ENCODE assay signal across 9 mouse cellular contexts in the genomic region with DNA sequence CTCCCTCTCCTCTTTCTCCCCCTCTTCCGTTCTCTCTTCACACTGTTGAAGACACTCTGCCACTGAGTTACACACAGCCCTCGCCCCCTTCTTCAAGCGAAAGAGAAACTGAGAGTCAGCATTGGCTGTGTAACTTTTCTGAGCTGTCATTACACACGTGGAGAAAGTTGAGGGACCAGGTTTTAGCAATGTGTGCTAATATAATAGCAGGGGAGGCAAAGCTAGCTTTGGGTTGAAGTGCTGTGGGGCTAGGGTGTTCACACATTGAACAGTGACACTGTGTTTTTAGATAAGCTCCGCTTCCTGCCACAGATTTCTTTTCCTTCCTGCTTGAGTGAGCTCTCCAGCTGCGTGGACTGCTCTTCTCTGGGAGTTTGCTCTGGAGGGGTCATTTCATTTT. TPM values are rescaled to one million over a fixed set of nuclear protein-coding genes. Genes with fewer than 3 reads are reported as not detected.
DNase-seq lines count a peak whose midpoint lies in the region; ATAC-seq lines count a peak whose summit lies in the region.
"Had no signal": no experiment of that assay in that cellular context is flagged by ENCODE, and none has a peak within 500 bp of the region (broad histone marks: within the 10 kb centered on the region; RNA-seq: fewer than 3 reads in every experiment).

No protein-coding gene starts in this region.

- WGBS in heart, embryonic 12.5 days: 40% methylated on average over 6 of the region's 6 CpGs
- 44% methylated on average over 6 of the region's 6 CpGs for WGBS in intestine, embryonic 15.5 days
- 67% methylated on average over 6 of the region's 6 CpGs for WGBS in neural tube, embryonic 12.5 days

- H3K4me3 ChIP-seq in heart, embryonic 12.5 days: peak overlapping the region; percentile 94
- peak overlapping the region; percentile 94 for H3K4me3 ChIP-seq in intestine, embryonic 15.5 days (replicated peaks)
- H3K4me3 ChIP-seq in neural tube, embryonic 12.5 days: no peak overlapping the region

- peaks cover 32% of the 10 kb centered on the region for H3K4me1 ChIP-seq in heart, embryonic 12.5 days (replicated peaks)
- peaks cover 10% of the 10 kb centered on the region; the same call in 1 of the 2 replicates for H3K4me1 ChIP-seq in intestine, embryonic 15.5 days (replicated peaks)
- H3K4me1 ChIP-seq in neural tube, embryonic 12.5 days: peaks cover 14% of the 10 kb centered on the region

- no peak for DNase-seq in heart, postnatal 14 days
- DNase-seq in T-cell, adult 2 months (ENCODE audit: low spot score): peak; percentile 47
- DNase-seq in right cerebral cortex, postnatal 25 days: no peak
- DNase-seq in adrenal gland, adult 18-20 months (ENCODE audit: low spot score in 2 of 2): no peak
- DNase-seq in cerebellum, adult 18-20 months: no peak

- H3K4me2 ChIP-seq in heart, embryonic 12.5 days: peak overlapping the region; percentile 98
- H3K4me2 ChIP-seq in intestine, embryonic 15.5 days (replicated peaks): peak overlapping the region; percentile 95
- H3K4me2 ChIP-seq in neural tube, embryonic 12.5 days (replicated peaks): peak overlapping the region; percentile 99

- H3K9ac ChIP-seq in heart, embryonic 12.5 days: no peak overlapping the region
- H3K9ac ChIP-seq in intestine, embryonic 15.5 days: peak overlapping the region; percentile 97; the same call in 1 of the 2 replicates
- no peak overlapping the region for H3K9ac ChIP-seq in neural tube, embryonic 12.5 days

- ATAC-seq in heart, embryonic 12.5 days (ENCODE audit: insufficient number of reproducible peaks, low FRiP score): no peak
- no peak for ATAC-seq in intestine, embryonic 15.5 days
- ATAC-seq in neural tube, embryonic 12.5 days (ENCODE audit: low FRiP score, low read depth): no peak

- peak overlapping the region; percentile 4; the same call in 1 of the 2 replicates for H3K27ac ChIP-seq in heart, embryonic 12.5 days (ENCODE audit: poor library complexity, severe bottlenecking)
- H3K27ac ChIP-seq in intestine, embryonic 15.5 days: no peak overlapping the region
- no peak overlapping the region for H3K27ac ChIP-seq in neural tube, embryonic 12.5 days

- no peaks in the 10 kb centered on the region for H3K27me3 ChIP-seq in heart, embryonic 12.5 days (replicated peaks)
- H3K27me3 ChIP-seq in intestine, embryonic 15.5 days (replicated peaks): no peaks in the 10 kb centered on the region
- no peaks in the 10 kb centered on the region for H3K27me3 ChIP-seq in neural tube, embryonic 12.5 days (replicated peaks)

- H3K9me3 ChIP-seq in heart, embryonic 12.5 days (replicated peaks): no peaks in the 10 kb centered on the region
- no peaks in the 10 kb centered on the region for H3K9me3 ChIP-seq in intestine, embryonic 15.5 days
- H3K9me3 ChIP-seq in neural tube, embryonic 12.5 days: no peaks in the 10 kb centered on the region

- intact Hi-C loops in heart, postnatal 14 days (cut with DNase I): no loop called here

- H3K36me3 ChIP-seq in heart, embryonic 12.5 days: no peaks in the 10 kb centered on the region
- H3K36me3 ChIP-seq in intestine, embryonic 15.5 days: no peaks in the 10 kb centered on the region
- no peaks in the 10 kb centered on the region for H3K36me3 ChIP-seq in neural tube, embryonic 12.5 days

RNA-seq across cellular contexts. Expression of gene Tmem217, which starts 1.2 kb away (rescaled TPM):
- polyA plus RNA-seq in heart, embryonic 12.5 days (2016; fragmentation: Nextera tagmentation; extraction: Ambion mirVana): 0.80 and 1.0 TPM in 2 replicates
- not detected for total RNA-seq in heart, postnatal 14 days (2021)
- polyA plus RNA-seq in intestine, embryonic 15.5 days (2015; fragmentation: Nextera tagmentation; extraction: Ambion mirVana): 0.49 and 0.80 TPM in 2 replicates
- 1.2 and 2.5 TPM in 2 replicates for polyA plus RNA-seq in neural tube, embryonic 12.5 days (2016; fragmentation: Nextera tagmentation; extraction: Ambion mirVana)
- total RNA-seq in adrenal gland, adult 18-20 months (2021): not detected
- total RNA-seq: neutrophil, adult 5-6 weeks had no signal

RNA-seq across cellular contexts. Expression of gene Tbc1d22b, which starts 1.4 kb away (rescaled TPM):
- 13.8 and 14.9 TPM in 2 replicates for polyA plus RNA-seq in heart, embryonic 12.5 days (2016; fragmentation: Nextera tagmentation; extraction: Ambion mirVana)
- 10 to 100 TPM; 14.5 to 15.1 TPM for total RNA-seq in heart, postnatal 14 days (2021)
- polyA plus RNA-seq in intestine, embryonic 15.5 days (2015; fragmentation: Nextera tagmentation; extraction: Ambion mirVana): 13.1 and 13.8 TPM in 2 replicates
- 21.9 and 26.9 TPM in 2 replicates for polyA plus RNA-seq in neural tube, embryonic 12.5 days (2016; fragmentation: Nextera tagmentation; extraction: Ambion mirVana)
- total RNA-seq in adrenal gland, adult 18-20 months (2021): 10 to 100 TPM; 25.4 to 30.2 TPM

RNA-seq across cellular contexts. Expression of gene Gm17657, which starts 1.6 kb away (rescaled TPM):
- polyA plus RNA-seq in heart, embryonic 12.5 days (2016; fragmentation: Nextera tagmentation; extraction: Ambion mirVana): not detected in 2 replicates
- total RNA-seq in heart, postnatal 14 days (2021): not detected
- polyA plus RNA-seq in intestine, embryonic 15.5 days (2015; fragmentation: Nextera tagmentation; extraction: Ambion mirVana): not detected in 2 replicates
- polyA plus RNA-seq in neural tube, embryonic 12.5 days (2016; fragmentation: Nextera tagmentation; extraction: Ambion mirVana): not detected in 2 replicates
- total RNA-seq in adrenal gland, adult 18-20 months (2021): not detected
- total RNA-seq: neutrophil, adult 5-6 weeks had no signal
